Mouse (Mus musculus): ENCODE results near the gene Usp12. TPM values are rescaled to one million over a fixed set of nuclear protein-coding genes. Genes with fewer than 3 reads are reported as not detected.
A peak's percentile ranks its signal among the peaks of the same experiment; 100 is the strongest.

Gene Usp12
- polyA plus RNA-seq, 1 experiment from 2014 or later: 14.4 TPM

DNA sequence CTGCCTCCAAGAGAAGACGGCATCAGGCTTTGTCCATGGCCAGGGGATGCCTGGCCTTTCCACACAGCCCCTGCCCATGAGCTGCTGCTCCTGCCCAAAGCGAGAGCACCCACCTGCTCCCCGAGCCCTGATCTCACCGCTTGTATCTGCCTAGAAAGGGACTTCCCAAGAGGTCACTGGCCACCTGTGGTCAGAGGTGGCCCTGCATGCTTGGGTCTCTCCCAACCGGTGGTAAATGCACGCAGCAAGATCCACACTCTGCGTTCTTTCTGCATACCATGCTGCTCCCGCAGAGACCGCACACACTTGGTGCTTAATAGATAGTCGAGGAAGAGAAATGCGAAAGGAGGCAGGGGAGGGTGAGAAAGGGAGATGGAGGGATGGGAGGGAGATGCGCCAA, 107.9 kb downstream of the Usp12 start:
- H3K4me2 ChIP-seq (replicated peaks; ENCODE audit: low read depth, low read length): no peak overlapping the region
- no peaks in the 10 kb centered on the region for H3K36me3 ChIP-seq (ENCODE audit: control insufficient read depth, insufficient read depth, low read length)
- WGBS: 76% methylated on average over 12 of the region's 12 CpGs
- no peak overlapping the region for H3K9ac ChIP-seq (ENCODE audit: low read depth, low read length)
- H3K4me3 ChIP-seq (ENCODE audit: low read length): no peak overlapping the region
- 0 out of 2 replicates have a peak, but pooled peaks have one; percentile 12 for ATAC-seq (ENCODE audit: low FRiP score, low TSS enrichment)
- H3K27ac ChIP-seq (ENCODE audit: low read depth, low read length): no peak overlapping the region
- peaks cover 3% of the 10 kb centered on the region; the same call in 1 of the 2 replicates for H3K27me3 ChIP-seq (ENCODE audit: control insufficient read depth, insufficient read depth, low read length)
- peaks cover 21% of the 10 kb centered on the region for H3K4me1 ChIP-seq (ENCODE audit: control insufficient read depth, insufficient read depth, low read length)
- H3K9me3 ChIP-seq (ENCODE audit: control insufficient read depth, low read length): no peaks in the 10 kb centered on the region

Other genes starting within 250 kb of the Usp12 start
- not detected in 2 replicates for gene Gm3415, start 238.9 kb downstream of the Usp12 start, polyA plus RNA-seq (2014; fragmentation: Nextera tagmentation; extraction: Ambion mirVana)
- gene Gpr12, start 209.8 kb downstream of the Usp12 start, polyA plus RNA-seq (2014; fragmentation: Nextera tagmentation; extraction: Ambion mirVana): 0.23 and 0.51 TPM in 2 replicates
- gene Rpl21, start 37.9 kb upstream of the Usp12 start, polyA plus RNA-seq (2014; fragmentation: Nextera tagmentation; extraction: Ambion mirVana): 689 and 848 TPM in 2 replicates
- 53.0 and 58.0 TPM in 2 replicates for gene Rasl11a, start 50.1 kb upstream of the Usp12 start, polyA plus RNA-seq (2014; fragmentation: Nextera tagmentation; extraction: Ambion mirVana)
- gene Gtf3a, start 153.7 kb upstream of the Usp12 start, polyA plus RNA-seq (2014; fragmentation: Nextera tagmentation; extraction: Ambion mirVana): 137 and 140 TPM in 2 replicates
- 21.1 and 24.3 TPM in 2 replicates for gene Mtif3, start 168.8 kb upstream of the Usp12 start, polyA plus RNA-seq (2014; fragmentation: Nextera tagmentation; extraction: Ambion mirVana)

Data from kidney, embryonic 14.5 days (tissue).